Mouse (Mus musculus) intestine, embryonic 14.5 days (tissue): Measurements from ENCODE around the gene Mapk8. TPM values are rescaled to one million over a fixed set of nuclear protein-coding genes. Genes with fewer than 3 reads are reported as not detected.
A peak's percentile ranks its signal among the peaks of the same experiment; 100 is the strongest.

Experiments
- ATAC-seq: fragments of 200-750 bp; cut with Nextera tagmentation; replicated peaks from 2 replicates; pipeline ENCODE4 v1.8.0; 2017; ENCODE audit warnings: low read depth, moderate number of reproducible peaks, moderate TSS enrichment, moderate library complexity; ENCODE audit not compliant: low FRiP score, low TSS enrichment
- DNase-seq: peaks from one replicate; pipeline ENCODE4 v3.0.0-alpha.2; 2018; ENCODE audit warnings: low spot score
- H3K27ac ChIP-seq: fragments of 300-500 bp; sonication (generic); 2 replicates; pipeline ENCODE4 v1.5.1; 2014; ENCODE audit warnings: low read depth, mild to moderate bottlenecking, control low read depth
- H3K27me3 ChIP-seq: fragments of 300-500 bp; sonication (generic); replicated peaks from 2 replicates; pipeline ENCODE4 v1.6.1; 2014; ENCODE audit warnings: low read length, control low read depth; ENCODE audit not compliant: control insufficient read depth, insufficient read depth
- H3K36me3 ChIP-seq: fragments of 300-500 bp; sonication (generic); 2 replicates; pipeline ENCODE4 v1.6.1; 2014; ENCODE audit warnings: low read length, control low read depth; ENCODE audit not compliant: control insufficient read depth, insufficient read depth
- H3K4me1 ChIP-seq: fragments of 300-500 bp; sonication (generic); replicated peaks from 2 replicates; pipeline ENCODE4 v1.6.1; 2014; ENCODE audit warnings: low read length, control low read depth, mixed read lengths; ENCODE audit not compliant: control insufficient read depth, insufficient read depth
- H3K4me2 ChIP-seq: fragments of 300-500 bp; sonication (generic); 2 replicates; pipeline ENCODE4 v1.6.1; 2014; ENCODE audit warnings: low read length
- H3K4me3 ChIP-seq: fragments of 300-500 bp; sonication (generic); 2 replicates; pipeline ENCODE4 v1.5.1; 2014; ENCODE audit warnings: low read depth, low read length, control low read depth, mixed read lengths
- H3K9ac ChIP-seq: fragments of 300-500 bp; sonication (generic); 2 replicates; pipeline ENCODE4 v1.6.1; 2014; ENCODE audit warnings: mild to moderate bottlenecking, low read length
- H3K9me3 ChIP-seq: fragments of 300-500 bp; sonication (generic); 2 replicates; pipeline ENCODE4 v1.6.1; 2016; ENCODE audit warnings: low read length, control low read depth; ENCODE audit not compliant: control insufficient read depth
- WGBS: fragments of 180-500 bp; shearing (Covaris S2); extraction: QIAGEN DNeasy Blood & Tissue Kit; methylation state at CpG from one replicate; pipeline ENCODE4 v1.1.7; 2014; 5-methylcytosine and 5-hydroxymethylcytosine counted together
- polyA plus RNA-seq: library from polyadenylated mRNA; unstranded; fragments of >200 nt; fragmentation: Nextera tagmentation; extraction: Ambion mirVana; gene quantifications from 2 replicates; pipeline ENCODE4 v1.2.1, GENCODE M21; 2014

Gene Mapk8
- polyA plus RNA-seq, 1 experiment from 2014 or later = 16.2 TPM

- H3K9ac ChIP-seq = no peak overlapping the region
- peaks cover 4% of the 10 kb centered on the region; the same call in 1 of the 2 replicates for H3K4me1 ChIP-seq
- ATAC-seq (no peak), DNase-seq (no peak)
- H3K27me3 ChIP-seq = peaks cover 27% of the 10 kb centered on the region
- 78% methylated on average over 6 of the region's 6 CpGs for WGBS
- H3K4me3 ChIP-seq = no peak overlapping the region
- no peaks in the 10 kb centered on the region for H3K36me3 ChIP-seq
- H3K9me3 ChIP-seq = no peaks in the 10 kb centered on the region
- no peak overlapping the region for H3K4me2 ChIP-seq
- H3K27ac ChIP-seq = no peak overlapping the region
Measured at GRCm38 (mm10) chr14:33351984-33352722, 94.8 kb downstream of the Mapk8 start.

GRCm38 (mm10) chr14:33351019-33351418, 95.9 kb downstream of the Mapk8 start:
- Histone ChIP-seq H3K4me3 (peak overlapping the region; percentile 37), H3K27me3 (peaks cover 27% of the 10 kb centered on the region), H3K9me3 (no peaks in the 10 kb centered on the region), H3K4me1 (peaks cover 4% of the 10 kb centered on the region; the same call in 1 of the 2 replicates), H3K36me3 (no peaks in the 10 kb centered on the region), H3K27ac (no peak overlapping the region), H3K4me2 (peak overlapping the region; percentile 85), H3K9ac (peak overlapping the region; percentile 44)
- under 1% methylated on average over 42 of the region's 42 CpGs for WGBS
- peak; percentile 53; the same call in 1 of the 2 replicates for ATAC-seq
- DNase-seq = peak; percentile 66

- H3K4me2 ChIP-seq = no peak overlapping the region
- H3K4me1 ChIP-seq = no peaks in the 10 kb centered on the region
- H3K4me3 ChIP-seq = no peak overlapping the region
- 33% methylated on average over 1 of the region's 1 CpGs for WGBS
- H3K27me3 ChIP-seq = peaks cover 27% of the 10 kb centered on the region
- no peak overlapping the region for H3K9ac ChIP-seq
- no peaks in the 10 kb centered on the region for H3K36me3 ChIP-seq
- DNase-seq = no peak
- ATAC-seq = no peak
- H3K9me3 ChIP-seq = no peaks in the 10 kb centered on the region
- H3K27ac ChIP-seq = no peak overlapping the region
Measured at GRCm38 (mm10) chr14:33348146-33348545, 98.8 kb downstream of the Mapk8 start.

- DNase-seq (no peak), ATAC-seq (no peak)
- Histone ChIP-seq H3K27ac (no peak overlapping the region), H3K4me3 (no peak overlapping the region), H3K27me3 (peaks cover 27% of the 10 kb centered on the region), H3K4me1 (no peaks in the 10 kb centered on the region), H3K9ac (no peak overlapping the region), H3K4me2 (no peak overlapping the region), H3K36me3 (no peaks in the 10 kb centered on the region), H3K9me3 (no peaks in the 10 kb centered on the region)
- WGBS = 48% methylated on average over 4 of the region's 4 CpGs
Measured at GRCm38 (mm10) chr14:33347738-33348137, 99.2 kb downstream of the Mapk8 start.

- WGBS = 71% methylated on average over 6 of the region's 6 CpGs
Measured at GRCm38 (mm10) chr14:33346546-33346945, 100.4 kb downstream of the Mapk8 start.

GRCm38 (mm10) chr14:33343131-33343725, 103.7 kb downstream of the Mapk8 start:
- Histone ChIP-seq H3K27ac (no peak overlapping the region), H3K9ac (no peak overlapping the region), H3K27me3 (no peaks in the 10 kb centered on the region), H3K4me3 (no peak overlapping the region), H3K36me3 (no peaks in the 10 kb centered on the region), H3K4me2 (no peak overlapping the region), H3K4me1 (no peaks in the 10 kb centered on the region), H3K9me3 (no peaks in the 10 kb centered on the region)
- DNase-seq (no peak), ATAC-seq (no peak)
- WGBS = 81% methylated on average over 14 of the region's 14 CpGs

More at GRCm38 (mm10) chr14:33346546-33346945, 100.4 kb downstream of the Mapk8 start:
- Histone ChIP-seq H3K4me2 (no peak overlapping the region), H3K4me1 (no peaks in the 10 kb centered on the region), H3K9me3 (no peaks in the 10 kb centered on the region), H3K9ac (no peak overlapping the region), H3K27ac (no peak overlapping the region), H3K4me3 (no peak overlapping the region), H3K27me3 (peaks cover 19% of the 10 kb centered on the region), H3K36me3 (no peaks in the 10 kb centered on the region)
- DNase-seq (no peak), ATAC-seq (no peak)

GRCm38 (mm10) chr14:33338684-33339083, 108.3 kb downstream of the Mapk8 start:
- DNase-seq (no peak), ATAC-seq (no peak)
- Histone ChIP-seq H3K4me2 (no peak overlapping the region), H3K9ac (no peak overlapping the region), H3K27me3 (no peaks in the 10 kb centered on the region), H3K27ac (no peak overlapping the region), H3K4me1 (no peaks in the 10 kb centered on the region), H3K4me3 (no peak overlapping the region), H3K36me3 (no peaks in the 10 kb centered on the region), H3K9me3 (no peaks in the 10 kb centered on the region)
- 66% methylated on average over 5 of the region's 5 CpGs for WGBS

- Histone ChIP-seq H3K27ac (no peak overlapping the region), H3K9me3 (no peaks in the 10 kb centered on the region), H3K4me2 (no peak overlapping the region), H3K27me3 (no peaks in the 10 kb centered on the region), H3K36me3 (no peaks in the 10 kb centered on the region), H3K9ac (no peak overlapping the region), H3K4me3 (no peak overlapping the region), H3K4me1 (no peaks in the 10 kb centered on the region)
- WGBS = 42% methylated on average over 6 of the region's 6 CpGs
- DNase-seq = no peak
- ATAC-seq = no peak
Measured at GRCm38 (mm10) chr14:33335733-33336132, 111.2 kb downstream of the Mapk8 start.

GRCm38 (mm10) chr14:33334402-33334801, 112.6 kb downstream of the Mapk8 start:
- H3K4me3 ChIP-seq = no peak overlapping the region
- no peaks in the 10 kb centered on the region for H3K4me1 ChIP-seq
- H3K9ac ChIP-seq = no peak overlapping the region
- no peaks in the 10 kb centered on the region for H3K9me3 ChIP-seq
- H3K36me3 ChIP-seq = no peaks in the 10 kb centered on the region
- H3K27me3 ChIP-seq = no peaks in the 10 kb centered on the region
- no peak for ATAC-seq
- WGBS = 72% methylated on average over 4 of the region's 4 CpGs
- DNase-seq = no peak
- no peak overlapping the region for H3K4me2 ChIP-seq
- no peak overlapping the region for H3K27ac ChIP-seq
